Mouse (Mus musculus) spleen, postnatal 10 days (tissue): ENCODE measurements around the gene Prss53.
A peak's percentile ranks its signal among the peaks of the same experiment; 100 is the strongest.

ENCODE experiments used
- DNase-seq, 2 experiments: peaks; one replicate each; pipeline ENCODE4 v3.0.0; 2021 to 2022; ENCODE audit warnings: low spot score in 2 of 2

The Prss53 gene

DNA sequence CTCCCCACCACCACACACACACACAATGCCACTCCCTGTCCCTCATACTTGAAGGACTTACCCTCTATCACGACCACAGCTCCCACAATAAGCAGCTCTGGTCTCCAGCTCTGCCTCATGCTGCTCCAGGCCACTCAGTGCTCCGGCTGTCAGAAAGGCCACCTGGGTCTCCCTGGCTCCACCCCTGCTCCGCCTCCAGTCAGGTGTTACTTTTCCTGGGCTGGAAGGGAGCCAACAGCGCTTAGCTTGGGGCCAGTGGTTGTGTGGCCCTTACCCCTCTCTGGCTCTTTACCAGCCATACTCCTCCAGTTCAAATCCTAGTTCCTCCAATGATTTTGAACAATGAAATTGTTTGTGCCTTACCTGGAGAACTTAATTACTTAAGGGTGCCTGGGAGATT, at the start of gene Prss53:
Prss53 (minus strand) TSS at position 173 of the 400 bp plus-strand sequence.
- no peak for DNase-seq

GRCm38 (mm10) chr7:127936216-127936884, 45.6 kb upstream of the Prss53 start:
- no peak for DNase-seq

DNA sequence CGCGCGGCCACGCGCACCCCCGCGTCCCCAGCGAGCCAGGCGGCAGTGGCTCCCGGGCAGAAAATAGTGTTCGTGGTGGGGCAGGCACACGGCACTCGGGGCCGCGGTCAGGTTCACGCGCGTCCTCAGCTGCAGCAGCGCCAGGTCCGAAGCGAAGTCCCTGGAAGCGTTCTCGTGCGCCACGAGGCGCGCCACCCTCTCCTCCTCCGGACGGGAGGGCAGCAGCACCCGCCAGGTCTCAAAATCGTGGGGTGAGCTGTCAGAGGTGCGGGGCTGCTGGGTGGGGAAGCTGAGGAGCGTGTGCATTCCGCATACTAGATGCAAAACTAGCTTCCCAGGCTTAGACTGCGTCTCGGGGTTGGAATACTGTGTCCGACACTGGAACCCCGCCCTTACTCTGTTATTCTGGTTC, 45.0 kb upstream of the Prss53 start:
- peak in 1 of 2 experiments; percentile 30 for DNase-seq

GRCm38 (mm10) chr7:127935028-127935722, 44.4 kb upstream of the Prss53 start:
- DNase-seq = peak; percentile 96 to 97

GRCm38 (mm10) chr7:127934075-127934474, 43.3 kb upstream of the Prss53 start:
- DNase-seq = no peak

DNA sequence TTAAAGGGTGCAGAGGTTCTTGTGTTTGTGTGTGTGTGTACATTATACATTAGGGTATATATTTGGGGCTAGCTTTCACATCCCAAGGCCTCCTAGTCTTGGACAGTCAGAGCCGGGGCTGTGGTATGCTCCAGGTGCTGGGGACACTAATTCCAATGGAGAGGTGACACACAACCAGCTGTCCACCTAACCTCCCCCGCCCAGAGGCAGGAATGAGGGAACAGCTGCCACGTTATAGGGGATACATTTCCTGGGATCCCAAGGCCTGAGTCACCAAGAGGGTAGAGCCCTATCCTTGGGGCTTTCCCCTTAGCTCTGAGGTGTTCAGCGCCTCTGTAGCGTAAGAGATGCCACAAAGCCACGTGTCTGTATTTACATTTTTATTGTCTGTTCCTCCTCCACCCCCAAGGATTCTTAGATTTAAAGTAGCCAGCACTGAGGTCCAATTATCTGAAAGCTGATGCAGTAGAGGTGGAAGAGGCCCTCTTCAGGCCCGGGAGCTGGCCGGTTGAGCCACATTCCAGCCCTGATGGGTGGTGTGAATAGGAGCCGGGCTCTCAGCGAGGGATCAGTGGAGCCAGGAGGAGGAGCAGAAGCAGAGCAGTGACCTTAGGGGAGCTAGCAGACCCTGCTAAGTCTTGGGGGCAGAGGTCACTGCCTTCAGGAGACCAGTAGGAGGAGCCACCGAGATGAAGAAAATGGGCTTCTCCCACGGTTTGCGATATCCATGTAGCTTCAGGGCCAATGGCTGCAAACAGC, 41.7 kb upstream of the Prss53 start:
- DNase-seq = no peak

- DNase-seq = no peak
Measured at GRCm38 (mm10) chr7:127931351-127932135, 40.8 kb upstream of the Prss53 start.

DNA sequence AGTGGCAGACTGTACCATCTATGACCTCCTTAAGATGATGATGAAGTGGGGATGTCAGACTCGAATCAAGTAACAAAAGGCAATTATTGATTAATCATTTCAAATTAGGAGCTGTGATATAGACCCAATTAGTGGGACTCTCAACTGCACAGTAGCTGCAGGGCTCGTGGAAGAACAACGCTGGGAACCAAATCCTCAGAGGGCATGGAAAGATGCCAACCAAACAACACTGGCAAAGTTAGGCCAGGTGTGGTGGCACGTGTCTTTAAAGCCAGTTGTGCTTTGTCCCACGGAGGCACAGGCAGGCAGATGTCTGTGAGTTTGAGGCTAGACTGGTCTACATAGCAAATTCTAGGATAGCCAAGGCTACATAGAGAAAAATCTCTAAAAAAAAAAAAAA, 39.9 kb upstream of the Prss53 start:
- no peak for DNase-seq

DNA sequence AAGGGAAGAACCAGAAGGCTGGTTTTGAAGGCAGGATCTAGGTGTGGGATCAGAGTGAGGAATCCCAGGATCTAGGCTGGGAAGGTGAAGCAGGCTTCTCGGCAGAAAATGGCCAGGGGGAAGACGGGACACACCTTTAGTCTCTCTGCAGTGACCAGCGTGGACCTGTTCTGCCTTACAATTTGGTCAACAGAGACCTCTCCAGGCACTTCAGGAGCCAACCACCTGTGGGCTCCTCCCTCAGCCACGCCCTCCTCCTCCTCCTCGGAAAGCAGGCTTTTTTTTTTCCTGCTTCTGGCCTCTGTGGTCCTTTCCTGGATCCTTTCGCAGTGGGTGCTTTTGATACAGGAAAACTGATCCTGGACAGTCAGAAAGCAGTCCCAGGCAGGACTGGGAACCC, 39.2 kb upstream of the Prss53 start, which contains the start of gene Prss8:
Prss8 (minus strand) TSS at position 182 of the 400 bp plus-strand sequence.
- DNase-seq = no peak

DNA sequence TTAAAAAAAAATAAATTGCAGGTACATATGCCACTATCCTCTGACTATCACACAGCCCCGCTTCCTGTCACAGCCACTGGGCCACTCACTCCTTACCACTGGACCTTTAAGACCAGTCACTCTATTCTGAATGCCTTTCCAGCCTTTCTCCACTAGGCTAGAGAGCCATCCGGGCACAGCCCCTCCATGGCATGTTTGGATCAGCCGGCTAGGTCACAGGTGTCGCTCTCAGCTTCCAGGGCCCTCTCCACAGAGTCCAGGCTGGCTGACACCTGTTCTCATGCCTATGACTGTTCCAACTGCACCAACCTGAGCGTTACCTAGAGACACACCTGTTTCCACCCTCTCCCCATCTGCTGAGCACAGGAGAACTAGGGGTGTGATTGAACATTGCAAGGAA, 37.8 kb upstream of the Prss53 start:
- no peak for DNase-seq

DNA sequence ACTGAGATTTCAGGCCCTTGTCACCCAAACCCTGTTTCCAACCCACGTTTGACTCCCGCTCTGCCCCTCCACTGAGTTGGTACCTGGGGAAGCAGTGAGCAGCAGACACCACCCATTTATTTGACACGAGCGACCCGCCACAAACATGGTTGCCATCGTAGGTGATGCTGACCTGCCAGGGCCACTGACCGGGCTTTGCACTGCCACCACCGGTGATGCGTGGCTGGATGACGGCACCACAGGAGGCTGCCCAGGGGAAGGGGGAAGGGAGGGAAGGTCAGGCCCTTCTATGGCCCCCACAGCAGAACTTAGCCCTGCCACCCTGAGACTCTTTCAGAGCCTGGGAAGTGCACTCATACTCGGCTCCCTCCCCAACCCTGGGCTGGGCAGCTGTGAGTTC, 37.0 kb upstream of the Prss53 start:
- no peak for DNase-seq

DNA sequence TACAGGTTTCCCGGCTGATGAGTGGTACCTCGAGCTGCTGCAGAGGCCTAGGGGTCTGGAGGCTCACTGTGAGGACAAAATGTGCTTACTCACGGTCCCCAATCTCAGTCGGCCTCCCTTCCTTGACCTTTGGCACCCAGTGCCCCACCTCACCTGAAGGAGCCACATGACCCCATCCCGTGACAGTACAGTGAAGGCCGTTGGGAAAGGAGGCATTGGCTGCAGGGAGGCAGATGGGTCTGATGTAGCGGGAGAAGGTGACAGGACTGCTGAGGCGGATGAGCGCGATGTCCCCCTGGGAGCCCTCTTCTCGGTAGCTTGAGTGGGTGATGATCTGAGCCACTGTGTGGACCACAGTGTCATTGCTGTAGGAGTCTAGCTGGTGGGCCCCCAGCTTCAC, 36.1 kb upstream of the Prss53 start:
- DNase-seq = no peak

- DNase-seq = no peak
Measured at GRCm38 (mm10) chr7:127926066-127926465, 35.3 kb upstream of the Prss53 start.

DNA sequence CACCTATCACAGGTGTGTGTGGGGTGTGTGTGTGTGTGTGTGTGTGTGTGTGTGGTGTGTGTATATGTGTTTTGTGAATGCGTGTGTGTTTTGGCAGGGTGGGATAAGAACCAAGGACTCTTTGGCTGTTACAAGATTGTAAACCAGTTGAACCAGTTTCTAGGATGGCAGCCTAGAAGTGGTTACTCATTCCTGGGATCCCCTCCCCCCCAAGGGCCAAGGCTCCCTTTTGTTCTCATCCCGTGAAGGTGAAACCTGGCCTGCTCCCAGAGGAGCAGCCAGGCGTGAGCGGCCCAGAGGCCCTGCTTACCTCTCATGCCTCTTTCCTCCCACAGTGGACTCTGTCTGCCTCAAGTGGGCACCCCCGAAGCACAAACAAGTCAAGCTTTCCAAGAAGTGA, 34.5 kb upstream of the Prss53 start:
- no peak for DNase-seq

DNA sequence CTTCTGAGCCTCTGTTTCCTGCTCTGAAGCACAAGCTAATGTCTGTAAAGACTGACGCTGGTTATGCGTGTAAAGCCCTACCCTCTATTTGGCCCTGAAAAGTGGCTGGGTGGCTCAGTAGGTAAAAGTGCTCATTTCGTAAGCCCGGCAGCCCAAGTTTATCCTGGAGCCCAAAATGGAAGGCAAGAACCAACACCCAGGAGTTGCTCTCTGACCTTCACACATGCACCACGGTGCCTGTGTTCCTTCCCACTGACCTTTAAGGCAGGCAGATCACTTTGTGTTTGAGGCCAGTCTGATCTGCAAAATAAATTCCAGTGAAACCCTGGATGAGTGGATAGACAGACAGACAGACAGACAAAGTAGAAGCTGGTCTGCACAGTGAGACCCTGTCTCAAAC, 32.9 kb upstream of the Prss53 start:
- no peak for DNase-seq

DNA sequence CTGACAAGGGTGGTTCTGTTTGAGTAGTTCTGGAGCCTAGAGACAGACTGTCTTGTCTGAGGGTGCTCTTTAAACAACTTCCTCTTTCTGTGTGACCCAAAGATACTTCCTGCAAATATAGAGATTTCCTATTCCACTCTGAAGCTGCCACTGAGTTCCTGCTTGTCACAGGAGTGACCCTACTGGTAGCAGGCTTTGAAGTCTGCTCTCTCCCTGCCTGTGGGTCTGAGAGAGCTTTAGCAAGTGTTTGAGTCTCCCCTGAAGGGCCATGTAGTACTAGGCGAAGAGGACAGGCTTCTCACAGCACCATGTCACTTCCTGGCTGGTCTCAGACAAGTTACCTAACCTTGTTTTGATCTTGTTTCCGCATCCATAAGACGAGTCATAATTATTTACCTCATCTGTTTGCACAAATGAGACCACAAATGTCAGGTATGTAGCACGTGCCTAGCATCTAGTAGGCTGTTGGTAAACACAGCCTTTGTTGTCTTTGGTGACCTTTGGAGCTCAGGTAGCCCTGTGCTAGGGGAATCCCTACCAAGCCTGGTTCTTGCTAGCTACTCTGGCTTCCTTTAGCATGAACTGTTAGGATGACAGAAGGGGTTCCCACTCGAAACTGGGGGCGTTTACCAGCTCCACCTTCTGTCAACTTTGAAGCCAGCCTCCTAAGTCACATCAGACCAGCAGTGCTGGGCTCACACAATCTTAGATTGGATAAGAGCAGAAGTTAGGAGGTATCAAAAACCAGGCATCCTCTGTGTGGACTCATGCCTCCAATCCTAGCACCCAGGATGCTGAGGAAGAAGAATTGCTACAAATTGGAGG, 31.9 kb upstream of the Prss53 start:
- no peak for DNase-seq

DNA sequence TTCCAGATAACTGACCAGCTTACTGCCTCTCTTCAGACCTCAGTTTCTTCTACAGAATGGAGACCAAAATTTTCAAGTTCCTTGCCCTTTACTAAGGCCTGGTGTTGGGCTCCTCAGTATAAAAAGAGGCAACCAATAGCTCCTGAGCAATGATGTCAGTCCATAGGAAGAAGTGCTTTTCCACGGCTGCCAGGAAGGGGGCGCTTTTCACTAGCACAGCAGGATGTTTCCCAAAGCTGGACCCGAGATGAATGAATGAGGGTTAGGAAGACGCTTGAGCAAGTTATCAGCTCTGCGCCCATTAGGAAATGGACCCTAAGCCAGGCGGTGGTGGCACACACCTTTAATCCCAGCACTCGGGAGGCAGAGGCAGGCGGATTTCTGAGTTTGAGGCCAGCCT, 30.7 kb upstream of the Prss53 start:
- peak in 1 of 2 experiments; percentile 62 for DNase-seq

DNA sequence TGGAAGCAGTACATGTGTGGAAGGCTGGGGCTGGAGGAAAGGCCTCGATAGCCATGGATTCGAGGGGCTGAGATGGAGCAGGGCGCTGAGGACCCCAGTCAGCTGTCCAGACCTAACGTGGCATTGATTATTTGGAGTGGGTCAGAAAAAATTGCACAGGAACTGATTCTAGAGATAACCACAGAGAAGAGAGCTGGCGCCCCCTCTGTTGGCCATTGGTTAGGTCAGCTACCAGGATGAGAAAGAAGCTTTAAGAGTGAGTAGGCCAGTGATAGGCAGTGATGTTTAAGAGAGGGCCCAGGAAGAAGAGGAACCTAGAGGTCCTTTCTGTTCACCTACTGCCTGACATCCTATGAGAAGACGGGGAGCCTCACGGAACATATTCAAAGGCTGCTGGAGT, 28.5 kb upstream of the Prss53 start:
- DNase-seq = peak in 1 of 2 experiments; percentile 70

DNA sequence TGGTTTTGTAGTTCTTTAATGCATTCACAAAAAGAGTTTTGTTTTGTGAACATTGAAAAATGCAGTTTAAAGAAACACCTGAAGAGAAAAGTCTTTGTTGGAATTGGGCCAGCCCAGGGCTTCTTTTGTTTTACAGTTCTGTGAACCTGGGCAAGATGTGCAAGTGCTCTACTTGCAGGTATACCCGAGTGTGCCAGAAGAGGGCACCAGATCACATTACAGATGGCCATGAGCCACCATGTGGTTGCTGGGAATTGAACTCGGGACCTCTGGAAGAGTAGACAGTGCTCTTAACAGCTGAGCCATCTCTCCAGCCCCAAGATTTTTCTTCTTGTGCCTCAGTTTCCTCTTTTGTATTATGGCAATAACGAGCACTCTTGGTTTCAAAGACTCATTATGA, 27.4 kb upstream of the Prss53 start:
- DNase-seq = peak; percentile 63 to 81

GRCm38 (mm10) chr7:127915293-127915692, 24.5 kb upstream of the Prss53 start:
- no peak for DNase-seq

DNA sequence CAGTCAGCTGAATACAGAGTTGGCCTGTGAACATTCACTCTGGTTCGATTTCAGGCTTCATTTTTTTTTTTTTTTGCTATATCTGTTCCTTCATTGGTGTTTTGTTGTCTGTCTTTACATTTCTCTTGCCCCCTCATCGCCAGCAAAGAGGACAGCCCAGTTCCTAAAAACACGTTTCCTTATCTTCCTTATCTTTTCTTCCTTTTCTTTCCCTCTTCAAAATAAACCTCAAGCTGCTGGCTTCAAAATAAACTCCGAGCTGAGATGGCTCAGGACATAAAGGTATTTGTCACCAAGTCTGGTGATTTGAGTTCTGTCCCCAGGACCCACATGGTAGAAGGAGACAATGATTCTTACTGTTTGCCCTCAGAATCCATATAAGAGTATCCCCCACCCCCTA, 22.2 kb upstream of the Prss53 start:
- DNase-seq = no peak
